Mouse (Mus musculus) erythroblast, embryonic 14.5 days (primary cell): ENCODE results near the gene Tmem131l. TPM values are rescaled to one million over a fixed set of nuclear protein-coding genes. Genes with fewer than 3 reads are reported as not detected.
"Not testable (repeated sequence)": the region's sequence is repeated elsewhere in the genome, so short reads cannot be mapped to it uniquely, and the experiment has no call there.

Experiments used
- H3K27me3 ChIP-seq: 2 replicates; pipeline ENCODE4 v1.6.1; 2012; ENCODE audit warnings: inconsistent platforms; ENCODE audit not compliant: control insufficient read depth
- H3K36me3 ChIP-seq: 2 replicates; pipeline ENCODE4 v1.6.1; 2012; ENCODE audit warnings: mild to moderate bottlenecking, inconsistent platforms; ENCODE audit not compliant: control insufficient read depth
- H3K4me1 ChIP-seq: 2 replicates; pipeline ENCODE4 v1.6.1; 2012; ENCODE audit warnings: inconsistent platforms; ENCODE audit not compliant: control insufficient read depth
- H3K4me3 ChIP-seq: replicated peaks from 2 replicates; pipeline ENCODE3; 2012; ENCODE audit warnings: moderate library complexity, mild to moderate bottlenecking, inconsistent platforms
- H3K9me3 ChIP-seq: 2 replicates; pipeline ENCODE4 v1.6.1; 2012; ENCODE audit warnings: low read length, inconsistent platforms, mixed read lengths; ENCODE audit not compliant: control insufficient read depth
- GATA1 ChIP-seq: IDR thresholded peaks from 2 replicates; pipeline ENCODE4 v1.6.1; 2012; ENCODE audit warnings: low read length, inconsistent platforms, mixed read lengths
- TAL1 ChIP-seq: IDR thresholded peaks from 3 replicates; pipeline ENCODE4 v1.6.1; 2012; ENCODE audit warnings: low read length, inconsistent platforms, mixed read lengths
- polyA plus RNA-seq: library from polyadenylated mRNA; stranded (reverse); fragments of >175 nt; gene quantifications from 2 replicates; pipeline ENCODE4 v1.2.3, GENCODE M21; 2012

Tmem131l gene
- polyA plus RNA-seq, 1 experiment: 9.3 TPM

- no peaks in the 10 kb centered on the region for H3K36me3 ChIP-seq
- TF ChIP-seq GATA1 (no peak), TAL1 (no peak)
- no peaks in the 10 kb centered on the region for H3K9me3 ChIP-seq
- H3K4me3 ChIP-seq: no peak overlapping the region
- no peaks in the 10 kb centered on the region for H3K4me1 ChIP-seq
- H3K27me3 ChIP-seq: no peaks in the 10 kb centered on the region
These were observed 170.2 kb downstream of the Tmem131l start for GRCm38 (mm10) chr3:83869776-83870175.

- H3K36me3 ChIP-seq, H3K27me3 ChIP-seq, H3K4me1 ChIP-seq, H3K9me3 ChIP-seq, H3K4me3 ChIP-seq: not testable (repeated sequence)
These were observed 172.9 kb downstream of the Tmem131l start for GRCm38 (mm10) chr3:83867026-83867425.

GRCm38 (mm10) chr3:83865216-83865615 is 174.8 kb downstream of the Tmem131l start:
- H3K4me3 ChIP-seq: no peak overlapping the region
- no peaks in the 10 kb centered on the region for H3K27me3 ChIP-seq
- H3K36me3 ChIP-seq: no peaks in the 10 kb centered on the region
- no peaks in the 10 kb centered on the region for H3K9me3 ChIP-seq
- no peaks in the 10 kb centered on the region for H3K4me1 ChIP-seq
- TF ChIP-seq GATA1: no peak
- TF ChIP-seq TAL1: no peak

GRCm38 (mm10) chr3:83864064-83864548 is 175.9 kb downstream of the Tmem131l start:
- Histone ChIP-seq H3K4me3 (no peak overlapping the region), H3K36me3 (no peaks in the 10 kb centered on the region), H3K4me1 (no peaks in the 10 kb centered on the region), H3K9me3 (no peaks in the 10 kb centered on the region), H3K27me3 (no peaks in the 10 kb centered on the region)
- TF ChIP-seq GATA1: no peak
- no peak for TF ChIP-seq TAL1

GRCm38 (mm10) chr3:83862956-83863355 is 177.0 kb downstream of the Tmem131l start:
- H3K27me3 ChIP-seq: no peaks in the 10 kb centered on the region
- no peaks in the 10 kb centered on the region for H3K36me3 ChIP-seq
- H3K9me3 ChIP-seq: no peaks in the 10 kb centered on the region
- no peaks in the 10 kb centered on the region for H3K4me1 ChIP-seq
- TF ChIP-seq GATA1 (no peak), TAL1 (no peak)
- H3K4me3 ChIP-seq: no peak overlapping the region

- no peaks in the 10 kb centered on the region for H3K4me1 ChIP-seq
- TF ChIP-seq TAL1 (no peak), GATA1 (no peak)
- H3K9me3 ChIP-seq: no peaks in the 10 kb centered on the region
- H3K4me3 ChIP-seq: no peak overlapping the region
- H3K36me3 ChIP-seq: no peaks in the 10 kb centered on the region
- H3K27me3 ChIP-seq: no peaks in the 10 kb centered on the region
These were observed 180.4 kb downstream of the Tmem131l start for GRCm38 (mm10) chr3:83859595-83859994.

- H3K4me3 ChIP-seq: no peak overlapping the region
- H3K9me3 ChIP-seq: no peaks in the 10 kb centered on the region
- no peak for TF ChIP-seq GATA1
- no peak for TF ChIP-seq TAL1
- no peaks in the 10 kb centered on the region for H3K27me3 ChIP-seq
- H3K4me1 ChIP-seq: no peaks in the 10 kb centered on the region
- no peaks in the 10 kb centered on the region for H3K36me3 ChIP-seq
These were observed 180.9 kb downstream of the Tmem131l start for GRCm38 (mm10) chr3:83859071-83859470.

- Histone ChIP-seq H3K36me3 (no peaks in the 10 kb centered on the region), H3K9me3 (no peaks in the 10 kb centered on the region), H3K4me1 (no peaks in the 10 kb centered on the region), H3K4me3 (no peak overlapping the region), H3K27me3 (no peaks in the 10 kb centered on the region)
- TF ChIP-seq TAL1 (no peak), GATA1 (no peak)
These were observed 182.4 kb downstream of the Tmem131l start for GRCm38 (mm10) chr3:83857621-83858020.

GRCm38 (mm10) chr3:83855643-83856042 is 184.3 kb downstream of the Tmem131l start:
- Histone ChIP-seq H3K4me3 (no peak overlapping the region), H3K9me3 (no peaks in the 10 kb centered on the region), H3K4me1 (no peaks in the 10 kb centered on the region), H3K27me3 (no peaks in the 10 kb centered on the region), H3K36me3 (no peaks in the 10 kb centered on the region)
- TF ChIP-seq GATA1 (no peak), TAL1 (no peak)

GRCm38 (mm10) chr3:83849341-83849740 is 190.6 kb downstream of the Tmem131l start:
- H3K36me3 ChIP-seq: no peaks in the 10 kb centered on the region
- H3K9me3 ChIP-seq: no peaks in the 10 kb centered on the region
- H3K27me3 ChIP-seq: no peaks in the 10 kb centered on the region
- H3K4me3 ChIP-seq: no peak overlapping the region
- no peaks in the 10 kb centered on the region for H3K4me1 ChIP-seq
- TF ChIP-seq TAL1 (no peak), GATA1 (no peak)

Other genes starting within 250 kb of the Tmem131l start
- gene Tlr2, start 198.4 kb downstream of the Tmem131l start, polyA plus RNA-seq: 0.02 TPM in 1 of 2 replicates, not detected in the other
- 0.12 and 0.16 TPM in 2 replicates for gene Mnd1, start 115.6 kb upstream of the Tmem131l start, polyA plus RNA-seq
- not detected in 2 replicates for gene Gm6525, start 133.9 kb upstream of the Tmem131l start, polyA plus RNA-seq